Mouse (Mus musculus) ES-E14 (cell line): ENCODE data around the gene Ntn1.

Experiments used
- HCFC1 ChIP-seq: IDR thresholded peaks from 2 replicates; pipeline ENCODE4 v1.6.1; 2012; ENCODE audit warnings: low read length, inconsistent platforms, borderline replicate concordance; ENCODE audit not compliant: insufficient read depth
- ZNF384 ChIP-seq: IDR thresholded peaks from 2 replicates; pipeline ENCODE4 v1.6.1; 2012; ENCODE audit warnings: low read depth, low read length, inconsistent platforms

DNA sequence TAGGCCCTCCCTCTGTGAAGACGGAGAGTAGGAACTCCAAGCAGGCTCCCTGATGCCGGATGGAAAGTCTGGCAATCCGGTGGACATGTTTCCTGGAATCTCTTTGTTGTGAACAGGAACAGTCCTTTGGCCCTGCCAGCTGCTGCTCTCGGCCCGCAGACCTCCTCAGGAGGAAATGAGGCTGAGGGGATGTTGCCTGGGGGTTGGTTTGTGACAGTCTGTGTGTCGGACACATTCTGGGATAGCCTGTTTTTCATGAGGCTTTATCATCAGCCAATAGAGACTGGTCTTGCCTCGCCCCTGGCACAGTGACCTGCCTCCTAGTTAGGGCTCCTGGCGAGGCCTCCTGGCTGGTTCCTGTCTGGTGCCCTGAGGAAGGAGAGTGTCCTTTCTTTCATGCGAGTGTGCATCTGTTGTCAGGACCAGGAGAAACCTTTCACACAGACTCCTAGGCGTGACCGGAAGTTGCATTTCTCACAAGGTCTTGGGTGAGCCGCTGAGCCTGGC, 211.9 kb downstream of the Ntn1 start:
- no peak for TF ChIP-seq HCFC1
- TF ChIP-seq ZNF384, result no peak
